Mouse (Mus musculus) testis, adult 2 months (tissue): ENCODE data around the gene Txndc15. TPM values are rescaled to one million over a fixed set of nuclear protein-coding genes. Genes with fewer than 3 reads are reported as not detected.

ENCODE experiments used
- H3K27ac ChIP-seq: fragments of 200-500 bp; 2 replicates; pipeline ENCODE4 v1.5.1; 2012; ENCODE audit warnings: low read depth, low read length; ENCODE audit not compliant: control insufficient read depth, insufficient read depth
- H3K27me3 ChIP-seq: fragments of 200-500 bp; 2 replicates; pipeline ENCODE4 v1.6.1; 2012; ENCODE audit warnings: mild to moderate bottlenecking, low read length, moderate library complexity; ENCODE audit not compliant: control insufficient read depth, insufficient read depth
- H3K36me3 ChIP-seq: fragments of 200-500 bp; 2 replicates; pipeline ENCODE4 v1.6.1; 2012; ENCODE audit warnings: mild to moderate bottlenecking, low read length; ENCODE audit not compliant: control insufficient read depth, insufficient read depth
- H3K4me1 ChIP-seq: fragments of 200-500 bp; 2 replicates; pipeline ENCODE4 v1.6.1; 2012; ENCODE audit warnings: low read length; ENCODE audit not compliant: control insufficient read depth, insufficient read depth
- H3K4me3 ChIP-seq: fragments of 200-500 bp; 2 replicates; pipeline ENCODE4 v1.5.1; 2012; ENCODE audit warnings: low read depth, mild to moderate bottlenecking, low read length, moderate library complexity, mixed read lengths; ENCODE audit not compliant: control insufficient read depth
- CTCF ChIP-seq: fragments of 200-500 bp; IDR thresholded peaks from 2 replicates; pipeline ENCODE4 v1.5.1; 2012; ENCODE audit warnings: low read depth, mild to moderate bottlenecking, inconsistent platforms, low read length, moderate library complexity; ENCODE audit not compliant: control insufficient read depth, insufficient read depth, insufficient replicate concordance
- POLR2A ChIP-seq: fragments of 200-500 bp; IDR thresholded peaks from 2 replicates; pipeline ENCODE4 v1.6.1; 2012; ENCODE audit warnings: low read depth, mild to moderate bottlenecking, inconsistent platforms, low read length, moderate library complexity; ENCODE audit not compliant: control insufficient read depth
- polyA plus RNA-seq: library from polyadenylated mRNA; depleted of rRNA; stranded (reverse); fragments of >200 nt; gene quantifications from 2 replicates; pipeline ENCODE4 v1.2.3, GENCODE M21; 2012

Gene Txndc15
- polyA plus RNA-seq, 1 experiment: 7.8 TPM

DNA sequence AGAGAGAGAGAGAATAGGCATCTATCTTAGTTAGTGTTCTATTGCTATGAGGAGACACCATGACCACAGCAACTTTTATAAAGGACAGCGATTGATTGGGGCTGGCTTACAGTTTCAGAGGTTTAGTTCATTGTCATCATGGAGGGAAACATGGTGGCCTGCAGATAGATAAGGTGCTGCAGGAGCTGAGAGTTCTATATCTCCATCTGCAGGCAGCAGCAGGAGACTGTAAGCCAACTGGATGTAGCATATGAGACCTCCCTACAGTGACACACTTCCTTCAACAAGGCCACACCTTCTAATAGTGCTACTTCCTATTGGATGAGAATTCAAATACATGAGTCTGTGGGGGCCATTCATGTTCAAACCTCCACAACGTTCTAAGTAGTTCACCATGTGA lies 17.7 kb downstream of the Txndc15 start:
- Histone ChIP-seq H3K36me3 (no peaks in the 10 kb centered on the region), H3K27ac (no peak overlapping the region), H3K4me3 (no peak overlapping the region), H3K4me1 (peaks cover 3% of the 10 kb centered on the region; the same call in 1 of the 2 replicates), H3K27me3 (no peaks in the 10 kb centered on the region)
- TF ChIP-seq CTCF (no peak), POLR2A (no peak)

DNA sequence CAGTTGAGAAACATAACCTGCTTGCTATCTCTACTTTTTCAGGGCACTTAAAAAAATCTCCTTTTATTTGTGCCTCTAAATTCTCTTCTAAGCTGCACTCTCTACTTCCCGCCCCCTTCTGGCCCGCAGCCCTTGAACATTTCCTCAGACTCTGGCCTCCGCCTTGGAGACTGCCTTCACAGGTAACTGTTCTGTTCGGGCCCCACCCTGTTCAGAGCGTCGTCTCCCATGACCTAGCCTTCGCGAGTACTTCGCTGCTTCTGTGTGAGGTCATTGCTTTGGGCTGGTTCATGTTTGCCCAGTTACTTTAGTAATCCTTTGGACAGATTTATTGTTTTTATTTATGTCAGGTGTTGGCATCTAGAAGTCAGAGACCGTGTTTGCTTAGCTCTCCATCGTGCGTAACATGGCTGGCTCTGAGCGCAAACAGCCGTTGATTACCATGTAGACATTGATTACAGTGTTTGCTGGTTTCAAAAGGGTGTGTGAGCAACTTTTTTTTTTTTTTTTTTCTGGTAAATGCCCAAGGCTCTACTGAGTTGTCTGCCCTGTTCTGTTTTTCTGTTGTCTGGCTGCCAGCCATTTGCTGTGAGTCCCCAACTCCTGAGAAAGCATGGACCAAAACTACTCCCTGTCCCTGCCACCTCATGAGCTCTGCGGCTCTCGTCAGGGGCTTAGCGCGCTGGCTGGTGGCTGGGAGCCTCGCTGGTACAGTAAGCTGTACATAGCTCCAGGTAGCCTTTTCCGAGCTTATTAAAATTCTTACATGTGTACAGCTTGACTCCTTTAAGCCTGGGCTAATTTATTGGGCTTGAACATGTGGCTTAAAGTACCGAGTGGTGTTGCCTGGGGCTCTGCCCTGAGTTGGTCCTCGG lies 19.4 kb downstream of the Txndc15 start:
- Histone ChIP-seq H3K4me1 (no peaks in the 10 kb centered on the region), H3K36me3 (no peaks in the 10 kb centered on the region), H3K4me3 (no peak overlapping the region), H3K27me3 (no peaks in the 10 kb centered on the region), H3K27ac (no peak overlapping the region)
- no peak for TF ChIP-seq POLR2A

DNA sequence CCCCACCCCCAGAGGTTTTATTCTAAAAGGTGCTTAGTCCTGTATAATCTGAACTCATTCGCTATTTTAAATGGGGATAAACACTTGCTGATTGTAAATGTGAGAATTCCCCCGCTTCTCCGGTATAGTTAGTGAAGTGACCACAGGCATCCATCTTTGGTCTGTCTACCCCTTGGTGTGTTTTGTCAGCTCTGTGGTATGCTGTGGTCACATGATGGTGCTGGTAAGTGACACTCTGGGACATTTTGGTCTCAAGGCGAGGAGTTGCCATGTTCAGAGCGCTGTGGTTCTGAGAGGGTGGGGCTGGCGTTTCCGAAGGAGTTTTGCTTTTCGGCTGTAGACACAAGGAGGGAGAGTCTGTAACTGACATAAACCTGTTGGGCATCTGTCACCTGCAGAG lies 23.4 kb downstream of the Txndc15 start:
- Histone ChIP-seq H3K4me3 (no peak overlapping the region), H3K36me3 (no peaks in the 10 kb centered on the region), H3K27ac (no peak overlapping the region), H3K4me1 (no peaks in the 10 kb centered on the region), H3K27me3 (no peaks in the 10 kb centered on the region)
- TF ChIP-seq POLR2A (no peak), CTCF (no peak)

DNA sequence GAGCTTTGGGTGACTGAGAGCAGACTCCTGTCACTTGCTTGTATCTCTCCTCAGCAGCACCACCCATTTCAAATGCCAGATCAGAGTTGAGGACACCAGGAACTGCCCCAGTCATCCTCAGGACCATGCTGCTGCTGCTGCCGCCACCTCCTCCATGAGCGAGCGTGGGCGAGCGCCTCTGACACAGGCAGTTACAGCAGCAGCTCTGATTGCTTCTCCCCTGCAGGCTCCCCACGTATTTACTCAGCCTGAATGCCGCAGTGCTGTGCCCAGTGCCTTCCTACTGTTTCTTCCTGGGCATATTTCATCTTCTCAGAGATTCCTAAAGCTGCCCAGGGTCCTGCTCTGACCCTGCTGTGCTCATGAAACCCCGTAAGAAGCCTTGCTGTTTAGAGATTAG lies 27.9 kb downstream of the Txndc15 start:
- Histone ChIP-seq H3K27me3 (no peaks in the 10 kb centered on the region), H3K27ac (no peak overlapping the region), H3K4me1 (no peaks in the 10 kb centered on the region), H3K4me3 (no peak overlapping the region), H3K36me3 (no peaks in the 10 kb centered on the region)
- TF ChIP-seq CTCF (no peak), POLR2A (no peak)

DNA sequence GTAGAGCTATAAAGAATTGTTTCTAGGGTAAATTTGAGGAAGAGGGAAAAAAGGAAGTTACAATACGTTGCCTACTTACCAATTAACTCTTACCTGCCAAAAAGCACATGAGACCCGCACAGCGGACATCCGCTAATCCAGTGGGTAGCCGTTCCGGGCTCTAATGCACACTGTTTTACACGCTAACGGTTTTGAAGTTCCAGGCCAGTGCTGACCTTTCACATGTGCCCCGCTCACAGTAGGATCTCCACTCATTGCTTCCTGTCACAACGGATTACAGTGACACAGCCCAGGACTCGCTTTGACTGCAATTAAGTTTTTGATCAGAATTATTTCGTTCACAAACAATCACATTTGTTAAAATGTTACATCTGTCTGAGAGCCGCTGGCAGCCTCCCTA lies 39.9 kb downstream of the Txndc15 start:
- Histone ChIP-seq H3K36me3 (no peaks in the 10 kb centered on the region), H3K4me1 (no peaks in the 10 kb centered on the region)
- TF ChIP-seq CTCF (no peak), POLR2A (no peak)

DNA sequence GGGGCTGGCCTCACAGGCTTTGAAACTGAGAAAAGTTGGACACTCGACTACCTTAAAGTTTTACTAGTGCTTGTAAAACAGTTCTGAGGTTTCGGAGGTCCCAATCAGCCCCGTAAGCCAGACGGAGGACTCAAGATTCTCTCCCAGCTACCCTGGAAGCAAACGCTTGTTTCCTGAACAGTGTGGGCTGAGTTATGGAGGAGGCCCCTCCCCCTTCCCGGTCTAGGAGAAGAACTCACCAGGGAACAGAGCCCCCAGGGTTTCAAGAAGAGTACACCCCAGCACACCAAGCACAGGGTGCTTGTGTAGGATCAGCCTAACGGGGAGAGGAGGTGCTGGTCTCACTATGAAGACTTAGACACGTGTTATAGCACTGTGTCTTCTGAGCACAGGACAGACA lies 42.3 kb downstream of the Txndc15 start:
- Histone ChIP-seq H3K27ac (no peak overlapping the region), H3K4me3 (no peak overlapping the region), H3K27me3 (no peaks in the 10 kb centered on the region), H3K4me1 (no peaks in the 10 kb centered on the region), H3K36me3 (no peaks in the 10 kb centered on the region)
- TF ChIP-seq POLR2A: no peak
- no peak for TF ChIP-seq CTCF

More for the DNA sequence above, 39.9 kb downstream of the Txndc15 start:
- H3K4me3 ChIP-seq: no peak overlapping the region
- no peak overlapping the region for H3K27ac ChIP-seq
- no peaks in the 10 kb centered on the region for H3K27me3 ChIP-seq

DNA sequence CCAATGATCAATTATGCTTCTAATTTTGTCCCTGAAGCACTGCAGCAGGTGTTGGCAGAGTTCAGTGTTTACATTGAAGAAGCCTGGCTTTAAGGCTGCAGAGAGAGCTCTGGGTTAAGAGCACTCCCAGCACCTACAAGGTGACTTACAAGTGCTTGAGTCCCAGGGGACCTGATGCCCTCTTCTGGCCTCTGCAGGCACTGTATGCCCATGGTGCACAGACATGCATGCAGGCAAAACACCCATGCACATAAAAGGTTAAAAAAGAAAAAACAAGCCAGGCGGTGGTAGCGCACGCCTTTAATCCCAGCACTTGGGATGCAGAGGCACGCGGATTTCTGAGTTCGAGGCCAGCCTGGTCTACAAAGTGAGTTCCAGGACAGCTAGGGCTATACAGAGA lies 43.2 kb downstream of the Txndc15 start:
- Histone ChIP-seq H3K27me3 (no peaks in the 10 kb centered on the region), H3K36me3 (no peaks in the 10 kb centered on the region), H3K4me3 (no peak overlapping the region), H3K4me1 (no peaks in the 10 kb centered on the region), H3K27ac (no peak overlapping the region)
- TF ChIP-seq CTCF (no peak), POLR2A (no peak)

DNA sequence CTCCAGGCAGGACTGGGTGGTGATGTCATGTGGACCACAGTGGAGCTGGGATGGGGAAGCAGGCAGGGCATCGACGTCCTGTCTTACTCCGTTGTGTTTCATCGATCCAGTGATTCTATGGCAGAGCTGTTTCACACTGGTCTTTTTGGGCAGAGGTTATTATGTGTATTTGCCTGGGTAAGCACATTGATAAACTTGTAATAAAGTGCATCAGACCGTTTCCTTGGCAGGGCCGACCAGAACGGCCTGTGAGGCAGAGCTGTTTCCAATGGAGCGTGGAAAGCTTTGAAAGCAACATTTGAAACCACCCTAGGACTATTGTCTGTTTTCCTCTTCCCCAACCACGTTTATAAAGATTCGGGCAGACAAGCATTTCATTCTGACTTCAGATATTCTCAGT lies 46.1 kb downstream of the Txndc15 start:
- H3K4me1 ChIP-seq: no peaks in the 10 kb centered on the region
- no peak for TF ChIP-seq POLR2A
- TF ChIP-seq CTCF: no peak
- no peak overlapping the region for H3K27ac ChIP-seq

More for the DNA sequence above, 46.1 kb downstream of the Txndc15 start:
- Histone ChIP-seq H3K4me3 (no peak overlapping the region), H3K36me3 (no peaks in the 10 kb centered on the region), H3K27me3 (no peaks in the 10 kb centered on the region)
